Mouse (Mus musculus) limb, embryonic 12.5 days (tissue): Measurements from ENCODE around the gene Armc7. TPM values are rescaled to one million over a fixed set of nuclear protein-coding genes. Genes with fewer than 3 reads are reported as not detected.

Experiments
- ATAC-seq: fragments of 200-750 bp; cut with Nextera tagmentation; 2 replicates; pipeline ENCODE4 v1.8.0; 2017; ENCODE audit warnings: low read depth, moderate TSS enrichment; ENCODE audit not compliant: insufficient number of reproducible peaks, insufficient read depth, low FRiP score, low TSS enrichment
- H3K27ac ChIP-seq: fragments of 300-500 bp; sonication (generic); 2 replicates; pipeline ENCODE4 v1.5.1; 2016; ENCODE audit warnings: mild to moderate bottlenecking, moderate library complexity
- H3K27me3 ChIP-seq: fragments of 300-500 bp; sonication (generic); 2 replicates; pipeline ENCODE4 v1.6.1; 2016; ENCODE audit warnings: mild to moderate bottlenecking, moderate library complexity
- H3K36me3 ChIP-seq: fragments of 300-500 bp; sonication (generic); 2 replicates; pipeline ENCODE4 v1.6.1; 2016; ENCODE audit warnings: mild to moderate bottlenecking, moderate library complexity
- H3K4me1 ChIP-seq: fragments of 300-500 bp; sonication (generic); replicated peaks from 2 replicates; pipeline ENCODE4 v1.6.1; 2016
- H3K4me2 ChIP-seq: fragments of 300-500 bp; sonication (generic); 2 replicates; pipeline ENCODE4 v1.6.1; 2016; ENCODE audit warnings: mild to moderate bottlenecking, moderate library complexity
- H3K4me3 ChIP-seq: fragments of 300-500 bp; sonication (generic); replicated peaks from 2 replicates; pipeline ENCODE4 v1.5.1; 2016; ENCODE audit warnings: mild to moderate bottlenecking
- H3K9ac ChIP-seq: fragments of 300-500 bp; sonication (generic); replicated peaks from 2 replicates; pipeline ENCODE4 v1.6.1; 2016; ENCODE audit warnings: mild to moderate bottlenecking, moderate library complexity
- H3K9me3 ChIP-seq: fragments of 300-500 bp; sonication (generic); 2 replicates; pipeline ENCODE4 v1.6.1; 2016; ENCODE audit warnings: mild to moderate bottlenecking, moderate library complexity
- WGBS: fragments of 180-500 bp; shearing (Covaris S2); methylation state at CpG from one replicate; pipeline ENCODE4 v1.1.7; 2016; 5-methylcytosine and 5-hydroxymethylcytosine counted together
- polyA plus RNA-seq: library from polyadenylated mRNA; unstranded; fragments of >200 nt; fragmentation: Nextera tagmentation; extraction: Ambion mirVana; gene quantifications from 2 replicates; pipeline ENCODE4 v1.2.1, GENCODE M21; 2016

Armc7 gene
- polyA plus RNA-seq, 1 experiment from 2014 or later: 7.5 TPM

DNA sequence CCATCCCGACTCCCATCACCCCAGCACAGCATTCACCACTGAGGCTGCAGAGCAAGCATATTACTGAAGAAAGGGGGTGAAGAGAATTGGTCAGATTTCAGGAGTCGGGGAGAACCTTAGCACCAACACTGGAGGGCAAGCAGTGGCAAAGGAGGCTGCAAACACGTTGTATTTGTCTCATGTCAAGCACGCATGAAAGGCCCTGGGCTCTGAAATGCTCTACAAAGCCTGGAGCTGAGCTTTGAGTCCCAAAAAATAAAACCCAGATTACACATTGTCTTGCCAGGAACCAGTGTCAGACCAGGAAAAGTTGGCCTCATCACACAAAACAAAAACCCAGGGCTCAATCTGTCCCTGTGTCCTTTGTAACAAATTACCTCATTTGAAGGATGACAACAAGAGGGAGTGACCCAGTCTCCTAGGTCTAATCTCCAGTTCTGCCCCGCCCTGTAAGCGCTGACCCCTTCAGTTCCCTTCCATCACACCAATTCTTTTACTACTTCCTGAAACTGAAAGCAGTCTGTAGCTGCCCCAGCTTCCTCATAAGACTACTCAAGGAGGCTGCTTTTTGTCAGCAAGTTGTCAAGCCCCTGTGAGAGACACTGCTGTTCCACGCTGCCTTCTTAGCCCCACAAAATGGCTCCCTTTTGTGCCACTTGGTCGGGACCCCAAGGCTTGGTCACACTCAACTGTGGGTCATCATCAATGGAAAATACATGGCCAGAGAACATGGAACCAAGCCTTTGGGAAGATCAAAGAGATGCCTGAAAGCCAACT is 37.1 kb downstream of the Armc7 start:
- no peaks in the 10 kb centered on the region for H3K36me3 ChIP-seq
- no peak for ATAC-seq
- no peaks in the 10 kb centered on the region for H3K9me3 ChIP-seq
- peak overlapping the region; percentile 57 for H3K27ac ChIP-seq
- H3K9ac ChIP-seq: peak overlapping the region; percentile 92
- 40% methylated on average over 8 of the region's 8 CpGs for WGBS
- H3K27me3 ChIP-seq: no peaks in the 10 kb centered on the region
- peaks cover 44% of the 10 kb centered on the region for H3K4me1 ChIP-seq
- peak overlapping the region; percentile 73 for H3K4me3 ChIP-seq
- H3K4me2 ChIP-seq: peak overlapping the region; percentile 95

DNA sequence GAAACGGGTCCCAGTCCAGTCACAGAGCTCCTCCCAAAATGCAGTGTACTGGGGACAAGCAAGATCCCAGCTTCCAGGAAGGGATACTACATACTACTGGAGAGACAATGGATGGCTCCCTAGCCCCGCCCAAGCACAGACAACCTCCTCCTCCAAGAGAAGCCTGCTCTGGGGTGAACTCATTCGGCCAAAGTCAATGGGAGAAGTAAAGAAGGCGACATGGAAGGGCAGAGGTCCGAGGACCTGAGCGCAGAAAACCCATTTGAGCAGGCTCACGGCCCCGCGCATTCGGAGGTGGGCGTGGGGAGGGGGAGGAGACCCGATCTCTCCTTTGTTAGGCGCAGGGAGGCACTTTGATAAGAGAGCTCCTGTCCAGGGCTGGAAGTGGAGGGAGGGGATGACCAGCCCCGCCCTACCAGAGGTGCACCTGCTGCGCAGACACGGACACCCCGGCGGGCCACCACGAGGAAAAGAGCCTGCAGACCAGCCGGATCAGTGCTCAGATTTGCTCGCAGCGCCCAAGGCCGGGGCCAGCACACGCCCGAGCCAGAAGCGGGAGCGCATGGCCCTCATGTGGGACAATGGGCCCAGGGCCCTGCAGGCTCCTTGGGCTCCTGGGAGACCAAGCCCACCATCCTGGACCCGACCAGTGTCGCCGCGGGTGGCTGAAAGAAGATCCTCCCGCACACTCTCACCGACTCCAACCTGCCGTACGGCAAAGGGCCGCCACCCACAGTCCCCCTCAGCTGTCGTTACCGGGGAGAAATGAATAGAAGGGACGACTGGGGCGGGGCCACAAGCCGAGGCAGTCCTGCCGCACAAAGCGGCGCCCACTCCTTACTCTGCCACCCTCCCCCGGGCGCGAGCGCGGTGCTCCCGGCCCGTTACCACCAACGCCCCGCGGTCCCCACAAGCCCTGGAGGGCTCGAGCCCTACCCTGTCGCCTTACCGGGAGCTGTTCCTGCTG is 38.1 kb downstream of the Armc7 start:
- H3K36me3 ChIP-seq: no peaks in the 10 kb centered on the region
- peak overlapping the region; percentile 92 for H3K9ac ChIP-seq
- peak; percentile 12 for ATAC-seq
- peak overlapping the region; percentile 95 for H3K4me2 ChIP-seq
- peak overlapping the region; percentile 73 for H3K4me3 ChIP-seq
- H3K9me3 ChIP-seq: no peaks in the 10 kb centered on the region
- H3K27ac ChIP-seq: peak overlapping the region; percentile 83
- WGBS: under 1% methylated on average over 57 of the region's 57 CpGs
- H3K27me3 ChIP-seq: no peaks in the 10 kb centered on the region
- H3K4me1 ChIP-seq: peaks cover 41% of the 10 kb centered on the region

DNA sequence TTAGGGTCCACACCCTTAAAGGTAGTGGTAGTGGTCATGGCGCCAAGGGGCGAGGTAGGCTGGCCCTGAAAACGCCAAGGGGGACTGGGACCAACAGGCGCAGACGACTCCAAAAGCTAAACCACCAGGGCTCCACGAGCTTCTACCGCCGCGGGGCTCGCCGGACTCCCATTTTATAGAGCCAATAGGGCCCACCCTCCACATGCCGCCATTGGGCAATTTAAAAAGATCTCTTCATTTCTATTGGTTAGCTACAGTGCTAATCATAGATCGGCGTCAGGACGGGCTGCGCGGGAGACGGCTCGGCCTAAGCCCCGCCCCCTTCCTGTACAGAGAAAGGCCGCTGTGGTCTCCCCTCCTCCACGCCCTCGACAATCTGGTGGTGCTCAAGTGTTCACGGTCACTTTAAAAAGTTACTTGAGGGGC is 38.8 kb downstream of the Armc7 start, which contains the start of gene Jpt1:
Gene Jpt1, minus strand, starts transcription at position 150 of the 426 bp plus-strand sequence.
- Histone ChIP-seq H3K36me3 (no peaks in the 10 kb centered on the region), H3K27ac (peak within 1 kb of the TSS; percentile 83), H3K27me3 (no peaks in the 10 kb centered on the region), H3K4me1 (peaks cover 37% of the 10 kb centered on the region), H3K4me3 (peak within 1 kb of the TSS; percentile 73), H3K9me3 (no peaks in the 10 kb centered on the region), H3K9ac (peak within 1 kb of the TSS; percentile 92), H3K4me2 (peak within 1 kb of the TSS; percentile 95)
- ATAC-seq: peak; percentile 95
- WGBS: under 1% methylated on average over 24 of the region's 24 CpGs

DNA sequence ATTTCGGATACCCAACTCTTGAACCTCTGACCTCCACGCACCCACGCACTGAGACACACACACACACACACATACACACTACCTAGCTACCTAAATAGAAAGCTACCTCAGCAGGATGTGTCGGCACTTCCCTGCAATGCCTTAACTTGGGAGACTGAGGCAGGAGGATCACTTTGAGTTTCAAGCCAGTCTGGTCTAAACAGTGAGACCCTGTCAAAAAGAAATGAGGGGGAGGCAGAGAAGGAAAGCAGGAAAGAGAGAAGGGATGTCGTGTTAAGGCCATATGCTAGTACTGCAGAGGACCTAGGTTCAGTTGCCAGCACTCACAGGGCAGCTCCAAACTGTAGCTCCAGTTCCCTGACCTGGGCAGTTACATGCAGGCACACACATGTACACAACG is 39.6 kb downstream of the Armc7 start:
- Histone ChIP-seq H3K9ac (no peak overlapping the region), H3K27ac (no peak overlapping the region), H3K4me1 (peaks cover 33% of the 10 kb centered on the region), H3K9me3 (no peaks in the 10 kb centered on the region), H3K27me3 (no peaks in the 10 kb centered on the region), H3K36me3 (no peaks in the 10 kb centered on the region), H3K4me2 (peak overlapping the region; percentile 17; the same call in 1 of the 2 replicates), H3K4me3 (no peak overlapping the region)
- no peak for ATAC-seq
- WGBS: 82% methylated on average over 6 of the region's 6 CpGs

DNA sequence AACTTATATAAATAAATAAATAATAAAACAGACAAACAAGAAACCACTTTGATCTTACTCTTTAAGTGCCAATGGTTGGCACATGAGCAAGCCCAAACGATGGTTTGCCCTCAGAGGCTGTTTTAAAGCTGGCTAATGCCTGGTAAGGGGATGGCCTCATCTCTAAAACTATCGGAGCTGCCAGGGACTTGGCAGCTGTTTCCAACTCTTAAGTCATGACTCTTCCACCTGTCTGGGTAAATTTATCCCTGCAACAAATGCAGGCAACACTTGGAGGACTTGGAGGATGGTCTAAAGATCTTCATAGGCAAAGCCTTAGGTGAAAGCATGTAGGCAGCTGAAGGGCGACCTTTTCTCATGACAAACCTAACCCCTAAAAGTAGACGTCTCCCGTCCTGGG is 41.5 kb downstream of the Armc7 start:
- WGBS: 75% methylated on average over 5 of the region's 5 CpGs
- ATAC-seq: no peak
- H3K4me2 ChIP-seq: no peak overlapping the region

DNA sequence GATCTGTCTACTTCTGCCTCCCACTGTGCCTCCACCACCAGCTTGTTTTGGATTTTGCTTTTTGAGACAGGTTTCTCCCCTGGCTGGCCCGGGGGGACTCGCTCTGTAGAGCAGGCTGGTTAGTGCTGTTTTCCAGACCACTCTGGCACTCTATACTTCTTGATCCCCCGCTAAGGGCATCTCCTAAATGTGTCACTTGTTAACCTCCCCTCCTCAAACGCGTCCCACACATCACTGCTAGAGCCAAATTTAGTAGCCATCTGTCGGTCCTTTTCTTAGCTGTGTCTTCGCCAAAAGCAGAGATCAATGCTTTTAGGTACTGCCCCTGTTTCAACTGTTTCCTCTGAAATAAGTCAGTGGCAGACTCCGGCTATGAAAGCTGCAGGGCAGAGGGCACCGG is 43.2 kb downstream of the Armc7 start:
- Histone ChIP-seq H3K9me3 (no peaks in the 10 kb centered on the region), H3K27ac (0 out of 2 replicates have a peak overlapping the region, but pooled peaks have one; percentile 35), H3K36me3 (peaks cover 21% of the 10 kb centered on the region), H3K4me2 (no peak overlapping the region), H3K4me3 (no peak overlapping the region), H3K4me1 (no peaks in the 10 kb centered on the region), H3K9ac (no peak overlapping the region), H3K27me3 (no peaks in the 10 kb centered on the region)
- no peak for ATAC-seq
- WGBS: 54% methylated on average over 9 of the region's 9 CpGs

More for the DNA sequence above, 41.5 kb downstream of the Armc7 start:
- Histone ChIP-seq H3K27me3 (no peaks in the 10 kb centered on the region), H3K9ac (no peak overlapping the region), H3K9me3 (no peaks in the 10 kb centered on the region), H3K27ac (no peak overlapping the region), H3K4me1 (peaks cover 14% of the 10 kb centered on the region), H3K36me3 (peaks cover 11% of the 10 kb centered on the region), H3K4me3 (no peak overlapping the region)

DNA sequence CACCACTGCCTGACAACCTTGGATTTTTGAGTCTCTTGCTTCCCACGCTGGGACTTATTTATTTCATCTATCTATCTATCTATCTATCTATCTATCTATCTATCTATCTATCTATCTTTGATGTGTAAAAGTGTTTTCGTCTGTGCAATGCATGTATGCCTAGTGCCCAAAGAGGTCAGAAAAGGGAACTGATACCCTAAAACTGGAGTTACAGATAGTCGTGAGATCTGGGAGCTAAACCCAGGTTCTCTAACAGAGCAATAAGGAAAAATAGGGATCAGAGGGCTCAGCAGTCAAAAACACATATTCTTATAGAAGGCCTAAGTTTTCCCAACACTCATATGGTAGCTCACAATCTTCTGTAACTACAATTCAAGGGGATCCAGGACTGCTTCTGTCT is 44.1 kb downstream of the Armc7 start:
- Histone ChIP-seq H3K4me3 (no peak overlapping the region), H3K36me3 (peaks cover 30% of the 10 kb centered on the region), H3K9ac (no peak overlapping the region), H3K27ac (no peak overlapping the region), H3K27me3 (no peaks in the 10 kb centered on the region), H3K4me2 (no peak overlapping the region), H3K9me3 (no peaks in the 10 kb centered on the region), H3K4me1 (no peaks in the 10 kb centered on the region)
- WGBS: 89% methylated on average over 3 of the region's 3 CpGs
- no peak for ATAC-seq

DNA sequence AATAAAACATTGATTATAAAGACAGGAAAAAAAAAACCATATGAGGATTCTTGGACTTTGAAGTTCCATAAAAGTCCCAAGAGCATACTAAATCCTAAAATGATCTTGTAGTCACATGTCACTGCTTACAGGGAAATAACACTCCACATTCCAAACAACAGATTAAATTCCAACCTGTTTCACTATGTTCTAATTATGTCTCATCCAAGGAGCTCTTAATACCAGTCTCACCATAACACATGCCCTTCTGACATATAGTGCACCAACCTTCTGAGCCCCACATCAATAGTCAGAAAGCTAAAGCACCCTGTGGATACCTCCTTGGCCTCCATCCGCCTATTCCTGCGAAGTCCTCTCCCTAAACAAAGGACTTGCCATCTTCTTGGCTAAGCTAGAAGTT is 44.8 kb downstream of the Armc7 start:
- no peaks in the 10 kb centered on the region for H3K9me3 ChIP-seq
- peaks cover 37% of the 10 kb centered on the region for H3K36me3 ChIP-seq
- 80% methylated on average over 2 of the region's 2 CpGs for WGBS
- H3K4me3 ChIP-seq: no peak overlapping the region
- no peak overlapping the region for H3K9ac ChIP-seq
- H3K27ac ChIP-seq: peak overlapping the region; percentile 50; the same call in 1 of the 2 replicates
- H3K4me1 ChIP-seq: no peaks in the 10 kb centered on the region
- no peak for ATAC-seq
- no peaks in the 10 kb centered on the region for H3K27me3 ChIP-seq
- no peak overlapping the region for H3K4me2 ChIP-seq

DNA sequence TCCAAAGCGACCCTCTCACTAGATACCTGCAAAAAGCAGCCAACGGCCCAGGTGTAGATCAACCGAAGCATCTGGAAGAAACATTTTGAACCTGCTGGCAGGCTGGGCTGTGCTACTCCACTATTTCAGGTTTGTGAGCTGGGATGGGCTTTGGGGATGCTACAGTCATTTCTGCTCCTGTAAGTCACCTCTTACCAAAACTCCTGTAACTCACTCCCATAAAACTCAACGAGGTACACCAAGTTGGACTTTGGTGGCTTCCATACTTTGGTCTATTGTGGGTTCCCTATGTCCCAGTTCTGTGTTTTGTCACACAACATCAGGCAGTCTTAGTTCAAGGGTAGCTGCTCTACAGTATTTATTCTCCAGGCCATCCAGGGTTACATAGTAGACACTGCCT is 45.6 kb downstream of the Armc7 start:
- Histone ChIP-seq H3K27ac (no peak overlapping the region), H3K9ac (no peak overlapping the region), H3K4me3 (no peak overlapping the region), H3K4me1 (no peaks in the 10 kb centered on the region), H3K27me3 (no peaks in the 10 kb centered on the region), H3K9me3 (no peaks in the 10 kb centered on the region), H3K36me3 (peaks cover 45% of the 10 kb centered on the region), H3K4me2 (no peak overlapping the region)
- WGBS: 81% methylated on average over 4 of the region's 4 CpGs
- no peak for ATAC-seq

DNA sequence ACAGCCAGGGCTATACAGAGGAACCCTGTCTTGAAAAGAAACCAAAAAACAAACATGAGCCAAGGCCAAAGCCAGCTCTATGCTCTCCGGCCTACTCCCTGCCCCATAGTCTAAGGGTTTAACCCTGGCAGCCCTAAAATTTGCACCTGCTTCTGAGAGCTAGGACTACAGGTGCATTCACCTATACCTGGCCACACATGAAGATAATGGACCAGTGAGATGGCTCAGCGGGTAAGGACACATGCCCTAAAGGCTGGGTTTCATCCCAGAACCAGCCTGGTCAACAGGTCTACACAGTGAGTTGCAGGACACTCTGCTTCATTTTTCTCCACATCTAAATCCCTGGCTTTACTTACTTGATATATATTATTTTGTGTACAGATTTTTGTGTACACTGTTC is 46.8 kb downstream of the Armc7 start:
- Histone ChIP-seq H3K27ac (no peak overlapping the region), H3K9ac (no peak overlapping the region), H3K9me3 (no peaks in the 10 kb centered on the region), H3K36me3 (peaks cover 57% of the 10 kb centered on the region), H3K27me3 (no peaks in the 10 kb centered on the region), H3K4me2 (no peak overlapping the region), H3K4me1 (no peaks in the 10 kb centered on the region), H3K4me3 (no peak overlapping the region)
- ATAC-seq: no peak
- 91% methylated on average over 2 of the region's 2 CpGs for WGBS

DNA sequence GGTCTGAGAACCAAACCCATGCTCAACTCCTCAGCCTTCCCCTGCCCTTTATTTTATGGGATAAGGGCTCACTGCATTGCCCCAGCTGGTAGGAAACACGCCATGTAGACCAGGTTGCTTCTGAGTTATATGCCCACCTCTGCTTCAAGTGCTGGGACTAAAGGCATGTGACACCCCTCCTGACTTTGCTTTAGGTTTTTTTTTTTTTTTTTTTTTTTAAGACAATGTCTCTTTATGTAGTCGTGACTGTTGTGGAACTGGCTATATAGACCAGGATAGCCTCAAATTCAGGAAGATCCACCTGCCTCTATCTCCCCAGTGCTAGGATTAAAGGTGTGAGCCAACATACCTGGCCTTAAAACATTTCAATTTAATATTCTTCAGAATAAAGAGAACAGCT is 47.2 kb downstream of the Armc7 start:
- Histone ChIP-seq H3K4me1 (no peaks in the 10 kb centered on the region), H3K9me3 (no peaks in the 10 kb centered on the region), H3K27ac (no peak overlapping the region), H3K36me3 (peaks cover 61% of the 10 kb centered on the region), H3K9ac (no peak overlapping the region), H3K27me3 (no peaks in the 10 kb centered on the region), H3K4me2 (no peak overlapping the region), H3K4me3 (no peak overlapping the region)
- no peak for ATAC-seq
- WGBS: 74% methylated on average over 2 of the region's 2 CpGs
